Mouse (Mus musculus) brain, embryonic 14.5 days (tissue): Measurements from ENCODE around the gene Ang4. TPM values are rescaled to one million over a fixed set of nuclear protein-coding genes. Genes with fewer than 3 reads are reported as not detected.

Experiments
- DNase-seq: peaks from one replicate; pipeline ENCODE4 v3.0.0-alpha.2; 2011; ENCODE audit warnings: low read depth
- CTCF ChIP-seq: fragments of 200-500 bp; IDR thresholded peaks from 2 replicates; pipeline ENCODE4 v1.5.1; 2012; ENCODE audit warnings: inconsistent platforms, mild to moderate bottlenecking, moderate library complexity, borderline replicate concordance; ENCODE audit not compliant: insufficient read depth, insufficient read length; ENCODE audit errors: extremely low read depth
- POLR2A ChIP-seq: fragments of 200-500 bp; IDR thresholded peaks from 2 replicates; pipeline ENCODE4 v1.6.1; 2012; ENCODE audit warnings: mild to moderate bottlenecking, inconsistent platforms, borderline replicate concordance; ENCODE audit not compliant: poor library complexity, insufficient read depth, insufficient read length, severe bottlenecking; ENCODE audit errors: extremely low read depth
- polyA plus RNA-seq: library from polyadenylated mRNA; depleted of rRNA; stranded (reverse); fragments of >200 nt; gene quantifications from 2 replicates; pipeline ENCODE4 v1.2.3, GENCODE M21; 2012; rRNA removed

The Ang4 gene
- not detected in 2 replicates for polyA plus RNA-seq

DNA sequence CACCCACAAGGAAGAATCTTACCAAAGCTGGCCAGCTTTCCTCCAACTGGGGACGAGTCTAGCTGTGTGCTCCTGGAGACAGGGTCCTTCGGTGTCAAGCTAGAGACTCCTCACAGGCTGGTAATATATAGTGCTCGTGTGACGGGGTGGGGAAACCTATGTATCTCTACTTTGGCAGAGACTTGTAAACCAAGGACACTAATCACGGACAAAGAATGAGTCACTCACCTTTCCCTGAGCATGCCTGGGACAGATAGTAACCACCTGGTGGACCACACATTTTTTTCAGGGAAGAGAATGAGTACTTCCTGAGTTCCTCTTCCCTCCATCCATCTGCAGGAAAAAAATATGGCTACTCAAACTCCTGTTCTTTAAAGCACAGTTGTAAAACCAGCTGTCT is at the start of gene Ang4:
TSS of gene Ang4 (minus strand) at position 101 of the 400 bp plus-strand sequence.
- TF ChIP-seq POLR2A (no peak), CTCF (no peak)
- no peak for DNase-seq

DNA sequence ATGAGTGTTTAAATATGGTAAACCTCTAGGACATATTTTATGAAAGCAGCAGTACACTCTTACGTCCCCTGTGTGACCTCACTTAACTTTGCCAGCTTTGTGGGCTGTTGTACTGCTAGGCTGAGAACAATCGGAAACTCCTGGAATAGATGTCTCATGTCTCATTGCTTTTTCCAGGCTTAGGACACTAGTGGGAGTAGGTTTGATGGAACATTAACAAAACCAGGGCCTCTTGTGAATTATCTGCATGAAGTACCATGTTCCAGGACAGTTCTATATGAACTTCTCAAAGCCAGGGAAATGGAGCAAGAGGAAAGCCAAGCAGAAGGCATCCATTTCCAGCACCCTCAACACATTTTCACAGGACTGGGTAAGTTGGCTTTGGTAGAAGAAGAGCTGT is 26.4 kb upstream of the Ang4 start, which contains the start of gene AY358078:
TSS of gene AY358078 (plus strand) at position 301 of the 400 bp plus-strand sequence.
- no peak for TF ChIP-seq CTCF
- no peak for TF ChIP-seq POLR2A
- DNase-seq: no peak

DNA sequence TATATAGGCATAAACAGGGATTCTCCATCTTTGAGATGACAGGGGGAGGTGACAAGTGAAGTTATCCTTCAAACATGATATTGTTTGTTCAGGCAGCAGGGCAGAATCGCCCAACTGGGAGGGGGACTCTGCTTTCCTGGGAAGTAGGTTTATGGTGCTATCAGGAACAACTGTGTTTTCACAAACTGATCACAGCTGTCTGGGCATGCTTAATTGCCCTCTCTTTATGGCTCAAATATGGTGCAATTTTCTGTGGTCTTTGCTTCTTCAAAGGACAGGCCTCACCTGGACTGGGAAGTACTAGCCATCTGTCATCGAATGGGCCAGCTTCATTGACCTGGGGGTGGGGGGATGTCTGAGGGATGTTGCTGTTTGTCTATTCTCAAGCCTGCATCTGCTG is 20.7 kb upstream of the Ang4 start:
- TF ChIP-seq POLR2A: no peak
- no peak for DNase-seq

DNA sequence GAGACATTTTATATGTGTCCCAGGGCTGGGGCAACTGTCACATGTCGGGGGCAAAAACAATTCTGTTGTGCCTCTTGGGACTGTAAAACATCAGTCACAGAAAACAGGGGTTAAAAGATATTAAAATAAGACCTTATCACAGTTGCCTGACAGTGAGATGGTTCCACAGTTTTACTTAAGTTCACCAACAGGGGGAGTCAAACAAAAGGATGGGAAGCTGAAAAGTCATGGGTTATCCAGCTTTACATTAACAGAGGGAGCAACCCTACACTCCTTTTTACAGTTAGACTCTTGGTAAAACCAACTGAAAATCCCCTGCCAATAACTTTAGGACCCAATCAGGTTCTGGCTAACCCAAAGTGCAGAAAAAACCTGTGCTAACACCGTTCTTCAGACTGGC is 15.8 kb upstream of the Ang4 start:
- TF ChIP-seq CTCF (no peak), POLR2A (no peak)

DNA sequence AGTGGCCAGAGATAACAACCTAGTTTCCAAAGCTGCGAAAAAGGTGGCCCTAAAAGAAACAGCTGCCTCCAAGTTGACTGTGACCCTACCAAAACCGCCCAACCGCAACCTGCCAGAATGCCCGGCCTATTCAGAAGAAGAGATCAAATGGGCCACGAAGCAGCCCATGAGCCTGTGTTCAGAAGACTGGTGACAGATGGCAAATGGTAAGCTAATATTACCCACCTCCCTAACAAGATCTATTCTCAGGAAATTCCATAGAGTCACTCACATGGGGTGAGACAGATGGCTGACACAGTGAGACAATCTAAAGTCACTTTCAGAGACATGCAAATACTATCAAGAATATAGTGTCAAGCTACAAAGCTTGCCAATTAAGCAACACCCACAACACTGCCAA is 13.7 kb upstream of the Ang4 start:
- DNase-seq: peak; percentile 45
- TF ChIP-seq CTCF: no peak
- TF ChIP-seq POLR2A: no peak

More for the DNA sequence above, 15.8 kb upstream of the Ang4 start:
- no peak for DNase-seq

DNA sequence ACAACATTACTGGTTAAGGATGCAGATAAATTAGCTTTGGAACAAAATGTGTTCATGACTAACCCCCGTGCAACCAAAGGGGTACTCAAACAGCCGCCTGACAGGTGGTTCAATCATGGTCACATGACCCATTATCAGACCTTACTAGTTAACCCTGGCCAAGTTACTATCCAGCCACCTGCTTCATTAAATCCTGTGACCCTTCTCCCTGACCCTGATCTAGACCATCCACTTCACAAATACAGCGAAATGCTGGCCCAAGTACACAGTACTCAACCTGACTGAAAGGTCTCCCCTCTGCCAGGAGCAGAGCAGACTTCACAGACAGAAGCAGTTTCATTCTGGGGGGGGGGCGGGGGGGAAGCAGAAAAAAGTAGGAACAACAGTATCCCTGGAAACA is 12.9 kb upstream of the Ang4 start:
- DNase-seq: peak; percentile 0
- TF ChIP-seq CTCF: no peak
- no peak for TF ChIP-seq POLR2A

DNA sequence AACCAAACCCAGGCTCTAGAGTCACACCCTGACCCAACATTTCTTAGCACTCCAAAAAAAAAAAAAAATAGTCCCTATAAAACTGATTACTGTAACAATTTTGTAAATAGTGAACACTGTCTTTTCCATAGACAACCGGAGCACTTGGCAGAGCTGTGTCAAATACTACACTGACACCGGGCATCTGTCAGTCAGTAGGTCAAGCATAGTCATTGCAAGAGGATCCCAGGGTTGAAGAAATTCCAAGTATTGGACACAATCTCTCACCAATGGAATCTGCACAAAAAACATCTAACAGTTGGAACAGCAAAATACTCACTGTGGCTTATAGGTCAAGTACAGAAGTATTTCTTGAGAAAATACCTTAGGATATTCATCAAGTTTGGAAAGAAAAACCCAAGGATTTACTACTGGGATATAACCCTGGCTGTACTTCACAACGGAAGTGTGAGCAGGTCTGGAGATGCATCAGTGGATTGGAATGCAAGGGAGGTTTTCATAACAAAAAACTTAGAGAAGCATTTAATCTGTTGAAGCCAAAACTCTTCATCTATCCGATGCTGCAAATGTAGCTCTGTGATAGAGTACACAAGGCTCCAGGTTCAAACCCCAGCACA is 5.6 kb upstream of the Ang4 start:
- DNase-seq: no peak
- no peak for TF ChIP-seq POLR2A
- no peak for TF ChIP-seq CTCF

DNA sequence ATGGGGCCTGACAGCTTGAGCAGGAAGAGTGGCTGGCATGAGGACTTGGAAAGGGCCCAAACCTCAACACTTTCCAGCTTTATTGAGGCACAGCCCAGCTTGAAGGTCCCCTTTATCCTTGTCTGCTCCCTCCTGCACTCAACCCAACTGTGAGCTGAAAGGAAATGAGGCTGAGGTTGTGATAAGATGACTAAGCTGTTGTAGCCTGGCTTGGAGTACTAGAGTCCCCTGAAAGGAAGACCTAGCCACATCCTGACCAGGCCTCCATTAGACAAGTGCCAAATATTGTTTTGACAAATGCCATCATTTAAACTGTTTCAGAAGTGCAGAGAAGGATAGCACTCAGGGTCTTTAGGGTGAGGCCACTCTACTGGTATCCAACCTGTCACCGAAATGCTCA is 4.4 kb upstream of the Ang4 start:
- DNase-seq: no peak
- no peak for TF ChIP-seq CTCF

DNA sequence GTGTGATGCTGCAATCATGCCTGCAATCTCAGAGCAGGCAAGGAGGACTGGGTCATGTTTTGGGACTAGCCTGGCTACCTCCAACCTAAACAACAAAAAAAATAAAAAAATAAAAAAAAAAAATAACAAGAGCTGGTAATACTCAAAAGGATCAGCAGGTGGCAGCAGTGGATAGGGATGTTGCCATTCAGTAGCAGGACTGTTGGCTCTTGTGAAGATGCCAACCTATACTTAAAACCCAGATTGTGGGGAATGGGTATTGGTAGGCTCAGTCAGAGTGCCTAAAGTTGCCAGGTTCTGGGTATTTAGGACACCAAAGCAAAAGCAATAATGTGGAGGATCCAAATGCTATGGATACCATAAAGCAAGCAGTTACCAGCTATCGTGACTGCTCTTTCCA is 2.0 kb downstream of the Ang4 start:
- DNase-seq: peak; percentile 14
- peak; percentile 48; the same call in 1 of the 2 replicates for TF ChIP-seq CTCF

DNA sequence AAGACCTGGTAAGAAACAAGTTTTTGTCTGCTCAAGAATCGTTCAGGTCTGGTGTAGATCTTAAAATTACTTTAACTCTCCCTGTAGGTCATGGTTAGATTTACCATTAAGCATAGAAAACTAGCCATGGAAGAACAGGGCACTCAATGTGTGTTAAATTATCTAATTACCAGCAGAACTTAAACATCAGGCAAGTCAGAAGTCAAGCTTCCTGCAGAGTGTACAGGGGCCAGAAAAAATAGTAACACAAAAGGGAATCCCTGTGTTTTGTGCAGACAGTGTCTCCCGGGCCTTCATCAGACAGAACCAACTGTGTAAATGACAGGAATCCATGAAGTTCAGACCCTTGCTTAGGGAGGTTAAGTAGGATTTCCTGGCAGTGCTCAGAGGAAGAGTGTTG is 17.4 kb downstream of the Ang4 start:
- no peak for DNase-seq
- no peak for TF ChIP-seq CTCF
- TF ChIP-seq POLR2A: no peak

DNA sequence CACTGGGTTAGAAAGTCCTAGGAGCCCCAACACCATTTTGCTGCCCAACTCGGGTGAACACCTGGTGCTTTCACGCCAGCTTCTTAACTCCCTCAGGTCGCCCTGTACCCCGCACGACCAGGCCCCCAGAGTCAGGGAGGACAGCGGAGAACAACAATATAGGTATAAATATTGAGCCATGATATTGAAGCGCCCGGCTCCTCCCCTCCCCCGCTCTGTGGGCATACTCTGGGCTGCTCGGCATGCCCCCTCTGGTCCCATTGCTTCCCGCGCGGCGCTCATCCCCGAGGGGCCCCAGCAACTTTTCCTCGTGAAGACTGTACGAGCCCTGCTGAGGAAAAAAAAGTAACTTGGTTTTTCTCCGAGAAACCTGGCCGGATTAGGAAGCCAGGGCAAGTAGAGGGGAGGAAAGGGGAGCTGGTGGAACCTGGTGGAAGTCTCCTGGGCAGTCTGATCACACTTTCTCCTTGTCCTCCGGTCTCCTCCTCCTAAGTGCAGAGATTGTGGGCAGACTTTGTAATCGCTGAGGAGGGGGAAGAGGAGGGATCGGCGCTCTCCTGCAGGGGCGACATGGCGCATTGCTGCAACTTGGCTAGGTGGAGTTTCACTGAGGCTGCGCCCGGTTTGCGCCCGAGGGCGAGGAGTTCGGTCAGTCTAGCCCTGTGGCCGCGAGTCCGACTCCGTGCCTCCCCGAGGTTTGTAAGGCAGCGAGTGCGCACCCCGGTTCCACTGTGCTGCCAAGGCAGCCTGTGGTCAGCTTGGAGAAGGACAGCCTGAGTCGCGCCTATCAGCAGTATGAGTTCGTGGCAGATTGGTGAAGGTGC is 32.8 kb downstream of the Ang4 start:
- TF ChIP-seq POLR2A (no peak), CTCF (no peak)
- peak; percentile 5 for DNase-seq

DNA sequence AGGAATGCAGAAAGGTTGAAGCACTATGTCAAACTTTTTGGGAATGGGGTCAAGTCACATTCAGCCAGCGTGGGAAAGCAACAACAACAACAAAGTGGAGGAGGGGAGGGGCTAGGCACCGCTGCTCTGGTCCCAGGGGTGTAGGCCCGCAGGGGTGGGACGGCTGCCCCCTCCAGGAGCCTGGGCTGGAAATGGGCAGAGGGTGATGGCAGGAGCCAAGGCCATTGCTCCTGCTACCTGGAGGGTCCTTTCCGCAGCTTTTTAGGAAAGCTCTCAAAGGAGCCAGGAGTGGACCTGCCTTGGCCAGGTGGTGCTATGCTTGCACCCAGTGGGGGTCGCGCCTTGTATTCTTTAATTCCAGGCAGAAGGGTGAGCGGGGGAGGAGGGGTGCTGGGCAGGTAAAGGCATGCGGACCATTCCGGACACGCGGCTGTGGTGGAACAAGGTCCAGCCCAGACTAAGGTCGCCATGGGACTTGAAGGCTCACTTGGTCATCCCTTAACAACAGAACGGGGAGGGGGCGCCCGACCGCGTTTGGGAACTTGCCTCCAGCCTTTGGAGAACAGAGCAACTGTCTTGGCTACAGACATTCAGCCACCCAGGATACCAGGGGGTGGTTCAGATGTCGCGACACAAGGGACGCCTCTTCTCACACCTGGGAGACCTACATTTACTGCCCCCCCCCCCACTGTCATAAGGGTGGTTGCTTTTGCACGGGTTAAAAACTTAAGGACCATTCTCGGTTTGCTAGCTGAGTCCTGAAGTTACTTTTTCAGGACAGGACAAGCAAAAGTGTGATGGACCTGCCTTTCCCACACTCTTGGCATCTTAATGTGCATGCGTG is 34.0 kb downstream of the Ang4 start:
- TF ChIP-seq POLR2A (no peak), CTCF (no peak)
- DNase-seq: no peak
